Mouse (Mus musculus) spleen, adult 2 months (tissue): Measurements from ENCODE around the gene Cdiptos.

Source experiments
- CTCF ChIP-seq: fragments of 200-500 bp; IDR thresholded peaks from 2 replicates; pipeline ENCODE4 v1.5.1; 2011; ENCODE audit warnings: mild to moderate bottlenecking, inconsistent platforms; ENCODE audit not compliant: insufficient read depth, insufficient read length, insufficient replicate concordance; ENCODE audit errors: extremely low read depth
- POLR2A ChIP-seq: fragments of 200-500 bp; IDR thresholded peaks from 2 replicates; pipeline ENCODE4 v1.6.1; 2011; ENCODE audit warnings: low read depth, low read length, inconsistent platforms

- no peak for TF ChIP-seq CTCF
- TF ChIP-seq POLR2A: no peak
Observed at GRCm38 (mm10) chr7:127022528-127023271, 46.8 kb upstream of the Cdiptos start.
